Mouse (Mus musculus) cerebellum, adult 2 months (tissue): ENCODE results near the gene Cpne4. TPM values are rescaled to one million over a fixed set of nuclear protein-coding genes. Genes with fewer than 3 reads are reported as not detected.

Source experiments
- DNase-seq, 2 experiments: peaks; one replicate each; pipeline ENCODE4 v3.0.0; 2021
- H3K27ac ChIP-seq: fragments of 200-500 bp; 2 replicates; pipeline ENCODE4 v1.5.1; 2012; ENCODE audit warnings: low read length, control low read depth, inconsistent platforms; ENCODE audit not compliant: insufficient read depth
- H3K27me3 ChIP-seq: fragments of 200-500 bp; 2 replicates; pipeline ENCODE4 v1.6.1; 2012; ENCODE audit warnings: inconsistent platforms, mild to moderate bottlenecking, low read length, moderate library complexity; ENCODE audit not compliant: control insufficient read depth, insufficient read depth
- H3K4me1 ChIP-seq: fragments of 200-500 bp; 2 replicates; pipeline ENCODE4 v1.6.1; 2011; ENCODE audit warnings: low read length; ENCODE audit not compliant: control insufficient read depth, insufficient read depth
- H3K4me3 ChIP-seq: fragments of 200-500 bp; replicated peaks from 2 replicates; pipeline ENCODE3; 2011; ENCODE audit warnings: mild to moderate bottlenecking, low read depth, low read length, control low read depth; ENCODE audit not compliant: insufficient read depth
- CTCF ChIP-seq: fragments of 200-500 bp; IDR thresholded peaks from 2 replicates; pipeline ENCODE4 v1.5.1; 2011; ENCODE audit warnings: low read depth, mild to moderate bottlenecking, control low read depth, low read length, moderate library complexity, borderline replicate concordance; ENCODE audit not compliant: insufficient read depth
- POLR2A ChIP-seq: fragments of 200-500 bp; IDR thresholded peaks from 2 replicates; pipeline ENCODE4 v1.6.1; 2011; ENCODE audit warnings: low read length, control low read depth, borderline replicate concordance; ENCODE audit not compliant: insufficient read depth
- WGBS: fragments of 180-500 bp; shearing (Covaris S2); methylation state at CpG from one replicate; pipeline ENCODE4 v1.1.7; 2018; 5-methylcytosine and 5-hydroxymethylcytosine counted together
- polyA plus RNA-seq: library from polyadenylated mRNA; depleted of rRNA; stranded (reverse); fragments of >200 nt; gene quantifications from 2 replicates; pipeline ENCODE4 v1.2.3, GENCODE M21; 2012; rRNA removed

Cpne4 gene
- polyA plus RNA-seq, 1 experiment, result 4.6 TPM

DNA sequence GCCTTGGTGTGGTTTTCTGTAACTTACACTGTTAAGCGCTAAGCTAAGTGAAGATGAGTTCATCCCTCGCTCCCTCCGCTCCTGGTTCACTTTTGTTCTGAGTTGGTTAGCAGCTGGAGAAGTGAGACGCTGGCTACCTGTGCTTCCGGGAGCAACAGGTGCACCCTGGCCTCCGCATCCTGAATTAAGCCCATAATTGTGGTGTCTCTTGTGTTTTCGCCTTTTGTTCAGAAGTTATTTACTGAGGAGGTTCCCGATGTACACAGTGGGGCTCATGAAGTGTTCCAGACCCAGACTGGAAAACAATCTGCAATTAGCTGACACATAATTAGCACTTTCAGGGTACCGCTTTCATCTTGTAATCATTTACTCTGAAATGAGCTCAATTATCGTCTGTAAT lies 522.0 kb downstream of the Cpne4 start:
- TF ChIP-seq CTCF (no peak), POLR2A (no peak)
- Histone ChIP-seq H3K27me3 (no peaks in the 10 kb centered on the region), H3K4me1 (no peaks in the 10 kb centered on the region; the same call in 1 of the 2 replicates), H3K4me3 (no peak overlapping the region), H3K27ac (no peak overlapping the region)
- DNase-seq, result no peak
- WGBS, result 98% methylated on average over 10 of the region's 10 CpGs

DNA sequence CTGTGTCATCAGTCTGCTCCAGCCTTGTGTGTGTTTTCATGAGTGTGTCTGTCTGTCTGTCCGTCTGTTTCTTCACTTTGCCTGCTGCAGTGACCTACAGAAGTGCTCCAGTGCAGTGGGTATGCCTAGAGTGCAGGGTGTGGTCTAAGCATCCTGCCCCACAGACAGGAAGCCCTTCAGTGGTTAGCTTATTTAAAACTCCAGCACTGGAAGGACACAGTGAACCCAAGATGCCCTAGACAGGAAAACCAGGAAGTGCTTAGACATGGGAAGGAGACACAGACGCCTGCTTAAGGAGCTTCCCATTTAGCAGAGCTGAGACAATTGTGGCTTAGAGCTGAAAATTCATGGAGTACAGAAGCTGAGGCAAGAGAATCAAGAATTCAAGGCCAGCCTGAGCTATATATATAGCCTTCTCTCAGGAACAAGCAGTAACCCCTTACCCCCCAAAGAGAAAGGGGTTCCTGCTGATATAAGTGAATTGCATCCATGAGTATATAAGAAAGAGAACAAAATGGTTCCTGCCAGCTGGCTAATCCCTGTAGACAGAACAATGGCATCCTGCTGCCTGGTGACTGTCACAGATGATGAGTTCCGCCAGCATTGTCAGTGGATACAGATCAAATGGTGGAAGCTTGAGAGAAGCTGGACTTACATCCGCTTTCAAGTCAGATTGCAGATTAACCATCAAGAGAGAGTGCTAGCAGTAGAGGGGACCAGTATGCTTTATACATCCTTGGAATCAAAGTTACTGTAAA lies 526.1 kb downstream of the Cpne4 start:
- Histone ChIP-seq H3K27ac (no peak overlapping the region), H3K27me3 (no peaks in the 10 kb centered on the region), H3K4me3 (no peak overlapping the region), H3K4me1 (no peaks in the 10 kb centered on the region; the same call in 1 of the 2 replicates)
- no peak for DNase-seq
- WGBS, result 51% methylated on average over 4 of the region's 4 CpGs
- TF ChIP-seq POLR2A (no peak), CTCF (no peak)

DNA sequence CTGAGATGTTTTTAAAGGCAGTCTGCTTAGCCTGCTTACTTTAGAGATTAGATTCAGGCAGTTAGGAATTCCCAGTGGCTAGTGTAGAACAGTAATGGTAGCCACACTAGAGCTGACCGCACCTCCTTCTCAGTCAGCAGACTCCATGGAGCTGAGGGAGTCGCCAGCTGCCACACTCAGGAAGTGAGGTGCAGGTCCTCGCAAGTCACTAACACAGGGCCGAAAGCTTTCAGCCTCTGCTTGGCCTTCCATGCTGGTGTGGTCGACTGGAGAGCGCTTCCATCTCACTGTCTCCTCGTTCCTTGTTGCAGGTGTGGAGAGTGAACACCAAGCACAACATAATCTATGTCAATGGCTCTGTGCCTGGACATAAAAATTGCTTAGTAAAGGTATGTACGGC lies 527.8 kb downstream of the Cpne4 start:
- H3K4me1 ChIP-seq, result no peaks in the 10 kb centered on the region; the same call in 1 of the 2 replicates
- DNase-seq, result no peak
- 91% methylated on average over 8 of the region's 8 CpGs for WGBS

DNA sequence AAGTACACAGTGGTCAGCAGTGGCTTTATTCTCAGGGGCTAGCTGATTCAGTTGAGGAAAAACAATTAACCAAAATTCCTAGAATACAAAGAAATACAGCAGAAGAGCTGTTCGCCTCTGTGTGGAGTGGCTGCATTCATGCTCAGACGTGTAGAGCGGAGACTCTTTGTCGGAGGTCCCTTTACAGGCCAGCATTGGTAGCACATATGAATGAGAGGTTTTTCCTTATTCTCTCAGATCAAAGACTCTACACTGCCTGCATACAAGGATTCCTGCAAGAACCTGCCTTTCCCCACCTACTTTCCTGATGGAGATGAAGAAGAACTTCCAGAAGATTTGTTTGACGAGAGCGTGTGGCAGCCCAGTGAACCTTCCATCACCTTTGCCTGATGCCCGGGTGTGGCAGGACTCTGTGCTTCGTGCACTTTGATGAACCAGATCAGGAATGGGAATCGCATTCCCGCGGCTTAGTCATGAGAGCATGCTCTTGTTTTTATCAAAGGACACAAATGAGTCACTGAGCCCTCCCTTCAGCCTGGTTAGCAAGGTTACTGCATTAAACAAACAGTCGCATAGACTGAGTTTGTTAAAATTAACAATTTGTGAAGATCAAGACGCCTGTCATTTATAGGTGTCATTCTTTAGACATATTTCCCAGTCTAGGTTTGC lies 529.8 kb downstream of the Cpne4 start:
- TF ChIP-seq CTCF (no peak), POLR2A (no peak)
- Histone ChIP-seq H3K4me3 (no peak overlapping the region), H3K4me1 (no peaks in the 10 kb centered on the region; the same call in 1 of the 2 replicates), H3K27me3 (no peaks in the 10 kb centered on the region), H3K27ac (no peak overlapping the region)
- WGBS, result 93% methylated on average over 13 of the region's 13 CpGs
- DNase-seq, result no peak

More for the DNA sequence above, 527.8 kb downstream of the Cpne4 start:
- Histone ChIP-seq H3K27me3 (no peaks in the 10 kb centered on the region), H3K4me3 (no peak overlapping the region), H3K27ac (no peak overlapping the region)
- TF ChIP-seq CTCF (no peak), POLR2A (no peak)

DNA sequence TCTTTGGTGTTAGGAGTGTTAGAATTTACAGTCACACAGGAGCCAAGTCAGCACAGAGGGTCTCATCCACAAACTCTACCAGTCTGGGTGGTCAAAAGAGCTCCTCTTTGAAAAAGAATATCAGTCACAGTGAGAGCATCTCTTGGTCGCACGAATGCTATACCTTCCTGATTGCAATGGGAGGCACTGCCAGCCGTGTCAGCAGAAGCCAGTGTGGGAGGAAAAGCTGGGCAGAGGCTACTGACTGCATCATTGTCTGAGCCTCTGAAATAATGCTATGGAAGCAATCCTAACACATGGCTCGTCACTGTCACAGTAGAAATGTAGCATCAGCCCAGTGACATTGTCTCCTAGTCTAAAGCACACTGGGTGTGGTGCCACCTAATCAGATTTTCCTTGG lies 531.4 kb downstream of the Cpne4 start:
- no peak for TF ChIP-seq POLR2A
- TF ChIP-seq CTCF, result no peak
- no peak for DNase-seq
- 81% methylated on average over 4 of the region's 4 CpGs for WGBS
- Histone ChIP-seq H3K4me3 (no peak overlapping the region), H3K4me1 (no peaks in the 10 kb centered on the region), H3K27me3 (no peaks in the 10 kb centered on the region), H3K27ac (no peak overlapping the region)

DNA sequence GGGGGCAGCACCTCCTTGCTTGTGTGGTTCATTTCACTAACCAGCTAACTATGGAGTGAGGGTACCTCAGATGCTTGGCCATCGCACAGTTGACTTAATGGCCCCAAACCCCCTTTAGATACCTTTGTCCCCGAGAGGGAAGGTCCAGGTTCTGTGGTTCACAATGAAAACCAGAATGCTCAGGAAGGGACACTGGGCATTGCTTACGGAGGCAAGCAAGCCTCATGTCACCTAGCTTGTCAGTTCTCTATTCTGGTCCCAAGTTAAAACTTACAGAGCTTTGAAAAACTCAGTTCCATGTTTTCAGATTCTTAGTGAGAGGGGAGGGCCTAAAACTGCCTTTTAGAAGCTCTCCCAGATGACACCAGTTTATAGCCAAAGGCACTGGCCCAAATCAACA lies 533.2 kb downstream of the Cpne4 start:
- TF ChIP-seq CTCF, result no peak
- WGBS, result 94% methylated on average over 3 of the region's 3 CpGs
- H3K27me3 ChIP-seq, result no peaks in the 10 kb centered on the region

More for the DNA sequence above, 533.2 kb downstream of the Cpne4 start:
- Histone ChIP-seq H3K4me1 (no peaks in the 10 kb centered on the region), H3K27ac (no peak overlapping the region), H3K4me3 (no peak overlapping the region)
- no peak for DNase-seq

Other genes with a start within 250 kb of the Cpne4 start
- gene Acpp, start 209.5 kb upstream of the Cpne4 start, polyA plus RNA-seq, result 0.13 and 0.22 TPM in 2 replicates